Mouse (Mus musculus) hindbrain, embryonic 15.5 days (tissue): ENCODE data around the gene Glmn. TPM values are rescaled to one million over a fixed set of nuclear protein-coding genes. Genes with fewer than 3 reads are reported as not detected.

Experiments
- ATAC-seq: fragments of 200-750 bp; cut with Nextera tagmentation; 2 replicates; pipeline ENCODE4 v1.8.0; 2017; ENCODE audit warnings: low read depth, moderate number of reproducible peaks, moderate TSS enrichment; ENCODE audit not compliant: low FRiP score
- H3K27ac ChIP-seq: fragments of 300-500 bp; sonication (generic); replicated peaks from 2 replicates; pipeline ENCODE4 v1.5.1; 2015; ENCODE audit warnings: mild to moderate bottlenecking, inconsistent platforms
- H3K27me3 ChIP-seq: fragments of 300-500 bp; sonication (generic); 2 replicates; pipeline ENCODE4 v1.6.1; 2015; ENCODE audit warnings: control low read depth, inconsistent platforms
- H3K36me3 ChIP-seq: fragments of 300-500 bp; sonication (generic); 2 replicates; pipeline ENCODE4 v1.6.1; 2015; ENCODE audit warnings: control low read depth, inconsistent platforms
- H3K4me1 ChIP-seq: fragments of 300-500 bp; sonication (generic); replicated peaks from 2 replicates; pipeline ENCODE4 v1.6.1; 2015; ENCODE audit warnings: control low read depth, inconsistent platforms
- H3K4me2 ChIP-seq: fragments of 300-500 bp; sonication (generic); 2 replicates; pipeline ENCODE4 v1.6.1; 2015; ENCODE audit warnings: moderate library complexity, mild to moderate bottlenecking, inconsistent platforms
- H3K4me3 ChIP-seq: fragments of 300-500 bp; sonication (generic); 2 replicates; pipeline ENCODE4 v1.5.1; 2015; ENCODE audit warnings: mild to moderate bottlenecking, inconsistent platforms
- H3K9ac ChIP-seq: fragments of 300-500 bp; sonication (generic); 2 replicates; pipeline ENCODE4 v1.6.1; 2015; ENCODE audit warnings: inconsistent platforms
- H3K9me3 ChIP-seq: fragments of 300-500 bp; sonication (generic); 2 replicates; pipeline ENCODE4 v1.6.1; 2016; ENCODE audit warnings: control low read depth, inconsistent platforms
- WGBS: fragments of 180-500 bp; shearing (Covaris S2); methylation state at CpG from one replicate; pipeline ENCODE4 v1.1.7; 2015; 5-methylcytosine and 5-hydroxymethylcytosine counted together
- polyA plus RNA-seq: library from polyadenylated mRNA; unstranded; fragments of >200 nt; fragmentation: Nextera tagmentation; extraction: Ambion mirVana; gene quantifications from 2 replicates; pipeline ENCODE4 v1.2.1, GENCODE M21; 2015

Glmn gene
- polyA plus RNA-seq: 30.2 and 32.9 TPM in 2 replicates

- Histone ChIP-seq H3K36me3 (peaks cover 9% of the 10 kb centered on the region), H3K4me3 (peak within 1 kb of the TSS; percentile 63), H3K9ac (peak within 1 kb of the TSS; percentile 88), H3K9me3 (no peaks in the 10 kb centered on the region), H3K27me3 (no peaks in the 10 kb centered on the region), H3K4me2 (peak within 1 kb of the TSS; percentile 78), H3K27ac (peak within 1 kb of the TSS; percentile 93), H3K4me1 (peaks cover 11% of the 10 kb centered on the region)
- under 1% methylated on average over 55 of the region's 64 CpGs for WGBS
- ATAC-seq: peak; percentile 98
These were observed at the start of gene Glmn, which contains the start of gene Rpap2 for GRCm38 (mm10) chr5:107597301-107598077. Gene Glmn, minus strand, starts transcription at chr5:107597888. Gene Rpap2, plus strand, starts transcription at chr5:107597373.

GRCm38 (mm10) chr5:107645935-107646334 is 48.2 kb upstream of the Glmn start:
- Histone ChIP-seq H3K9ac (no peak overlapping the region), H3K36me3 (peaks cover 5% of the 10 kb centered on the region; the same call in 1 of the 2 replicates), H3K4me1 (no peaks in the 10 kb centered on the region), H3K4me3 (no peak overlapping the region), H3K4me2 (no peak overlapping the region), H3K27me3 (no peaks in the 10 kb centered on the region), H3K27ac (no peak overlapping the region), H3K9me3 (no peaks in the 10 kb centered on the region)
- no peak for ATAC-seq
- WGBS: 81% methylated on average over 2 of the region's 2 CpGs

GRCm38 (mm10) chr5:107644595-107644994 is 46.9 kb upstream of the Glmn start:
- Histone ChIP-seq H3K36me3 (peaks cover 5% of the 10 kb centered on the region; the same call in 1 of the 2 replicates), H3K27me3 (no peaks in the 10 kb centered on the region), H3K27ac (no peak overlapping the region), H3K9me3 (no peaks in the 10 kb centered on the region), H3K4me3 (no peak overlapping the region), H3K4me2 (no peak overlapping the region), H3K4me1 (no peaks in the 10 kb centered on the region), H3K9ac (no peak overlapping the region)
- ATAC-seq: no peak
- WGBS: 96% methylated on average over 2 of the region's 2 CpGs

GRCm38 (mm10) chr5:107638366-107638765 is 40.7 kb upstream of the Glmn start:
- Histone ChIP-seq H3K9me3 (no peaks in the 10 kb centered on the region), H3K9ac (no peak overlapping the region), H3K4me1 (no peaks in the 10 kb centered on the region), H3K27me3 (no peaks in the 10 kb centered on the region), H3K4me3 (no peak overlapping the region), H3K4me2 (no peak overlapping the region), H3K27ac (no peak overlapping the region), H3K36me3 (peaks cover 9% of the 10 kb centered on the region; the same call in 1 of the 2 replicates)
- ATAC-seq: no peak
- WGBS: 91% methylated on average over 8 of the region's 8 CpGs

- no peaks in the 10 kb centered on the region for H3K4me1 ChIP-seq
- no peak for ATAC-seq
- WGBS: 81% methylated on average over 1 of the region's 1 CpGs
- no peaks in the 10 kb centered on the region for H3K9me3 ChIP-seq
- H3K4me3 ChIP-seq: no peak overlapping the region
- H3K36me3 ChIP-seq: peaks cover 6% of the 10 kb centered on the region; the same call in 1 of the 2 replicates
- no peak overlapping the region for H3K4me2 ChIP-seq
- H3K9ac ChIP-seq: no peak overlapping the region
- H3K27me3 ChIP-seq: no peaks in the 10 kb centered on the region
- H3K27ac ChIP-seq: no peak overlapping the region
These were observed 39.4 kb upstream of the Glmn start for GRCm38 (mm10) chr5:107637106-107637505.

GRCm38 (mm10) chr5:107633651-107634050 is 36.0 kb upstream of the Glmn start:
- 91% methylated on average over 4 of the region's 4 CpGs for WGBS
- Histone ChIP-seq H3K27me3 (no peaks in the 10 kb centered on the region), H3K36me3 (peaks cover 26% of the 10 kb centered on the region), H3K9ac (no peak overlapping the region), H3K4me2 (no peak overlapping the region), H3K4me1 (no peaks in the 10 kb centered on the region), H3K9me3 (no peaks in the 10 kb centered on the region), H3K27ac (no peak overlapping the region), H3K4me3 (no peak overlapping the region)
- no peak for ATAC-seq

GRCm38 (mm10) chr5:107621327-107621726 is 23.6 kb upstream of the Glmn start:
- peaks cover 44% of the 10 kb centered on the region for H3K36me3 ChIP-seq
- no peak overlapping the region for H3K9ac ChIP-seq
- H3K4me3 ChIP-seq: no peak overlapping the region

GRCm38 (mm10) chr5:107617986-107618385 is 20.3 kb upstream of the Glmn start:
- Histone ChIP-seq H3K27ac (no peak overlapping the region), H3K4me3 (no peak overlapping the region), H3K36me3 (peaks cover 47% of the 10 kb centered on the region), H3K9ac (no peak overlapping the region), H3K9me3 (no peaks in the 10 kb centered on the region), H3K4me2 (no peak overlapping the region), H3K4me1 (no peaks in the 10 kb centered on the region), H3K27me3 (no peaks in the 10 kb centered on the region)
- WGBS: 82% methylated on average over 6 of the region's 6 CpGs
- no peak for ATAC-seq

More at GRCm38 (mm10) chr5:107621327-107621726, 23.6 kb upstream of the Glmn start:
- Histone ChIP-seq H3K27ac (no peak overlapping the region), H3K4me1 (no peaks in the 10 kb centered on the region), H3K4me2 (no peak overlapping the region), H3K9me3 (no peaks in the 10 kb centered on the region), H3K27me3 (no peaks in the 10 kb centered on the region)
- WGBS: 93% methylated on average over 3 of the region's 3 CpGs
- no peak for ATAC-seq

GRCm38 (mm10) chr5:107611224-107611623 is 13.5 kb upstream of the Glmn start:
- 2% methylated on average over 2 of the region's 2 CpGs for WGBS
- peak; percentile 76; the same call in 1 of the 2 replicates for ATAC-seq
- Histone ChIP-seq H3K27ac (no peak overlapping the region), H3K4me3 (no peak overlapping the region), H3K36me3 (peaks cover 27% of the 10 kb centered on the region; the same call in 1 of the 2 replicates), H3K9ac (no peak overlapping the region), H3K27me3 (no peaks in the 10 kb centered on the region), H3K4me1 (no peaks in the 10 kb centered on the region), H3K9me3 (no peaks in the 10 kb centered on the region), H3K4me2 (no peak overlapping the region)

- WGBS: 15% methylated on average over 4 of the region's 4 CpGs
- Histone ChIP-seq H3K9me3 (no peaks in the 10 kb centered on the region), H3K36me3 (peaks cover 10% of the 10 kb centered on the region; the same call in 1 of the 2 replicates), H3K27ac (peak overlapping the region; percentile 93; the same call in 1 of the 2 replicates), H3K4me1 (peaks cover 11% of the 10 kb centered on the region), H3K4me2 (peak overlapping the region; percentile 78), H3K27me3 (no peaks in the 10 kb centered on the region), H3K4me3 (peak overlapping the region; percentile 63), H3K9ac (peak overlapping the region; percentile 88)
- no peak for ATAC-seq
These were observed 692 bp upstream of the Glmn start for GRCm38 (mm10) chr5:107598380-107598779.

- H3K36me3 ChIP-seq: peaks cover 64% of the 10 kb centered on the region
- WGBS: 91% methylated on average over 9 of the region's 9 CpGs
- no peak; the same call in 1 of the 2 replicates for ATAC-seq
- no peaks in the 10 kb centered on the region for H3K4me1 ChIP-seq
- H3K27me3 ChIP-seq: no peaks in the 10 kb centered on the region
- no peak overlapping the region; the same call in 1 of the 2 replicates for H3K27ac ChIP-seq
- H3K4me3 ChIP-seq: no peak overlapping the region
- H3K4me2 ChIP-seq: no peak overlapping the region
- H3K9me3 ChIP-seq: no peaks in the 10 kb centered on the region
- H3K9ac ChIP-seq: no peak overlapping the region
These were observed 28.5 kb downstream of the Glmn start for GRCm38 (mm10) chr5:107569148-107569547.

GRCm38 (mm10) chr5:107556969-107557368 is 40.7 kb downstream of the Glmn start:
- no peak overlapping the region for H3K4me3 ChIP-seq
- H3K9me3 ChIP-seq: no peaks in the 10 kb centered on the region
- no peaks in the 10 kb centered on the region for H3K27me3 ChIP-seq
- peaks cover 39% of the 10 kb centered on the region for H3K36me3 ChIP-seq
- H3K27ac ChIP-seq: no peak overlapping the region
- H3K4me1 ChIP-seq: no peaks in the 10 kb centered on the region
- no peak overlapping the region for H3K9ac ChIP-seq
- no peak overlapping the region for H3K4me2 ChIP-seq
- no peak for ATAC-seq
- 87% methylated on average over 3 of the region's 3 CpGs for WGBS
